Mouse (Mus musculus) liver, embryonic 18 days (tissue): Measurements from ENCODE around the gene Rbp1. TPM values are rescaled to one million over a fixed set of nuclear protein-coding genes. Genes with fewer than 3 reads are reported as not detected.

Source experiments
- polyA plus RNA-seq: library from polyadenylated mRNA; depleted of rRNA; stranded (reverse); fragments of >200 nt; gene quantifications from 2 replicates; pipeline ENCODE4 v1.2.3, GENCODE M21; 2012; rRNA removed

Gene Rbp1
- 63.3 and 64.4 TPM in 2 replicates for polyA plus RNA-seq

GRCm38 (mm10) chr9:98422656-98423055, at the start of gene Rbp1:
Rbp1 (plus strand) TSS chr9:98422961.

GRCm38 (mm10) chr9:98485815-98486214, 63.1 kb downstream of the Rbp1 start, which contains the start of gene Rbp2:
Rbp2 (plus strand) TSS chr9:98486115.

Other genes with a start within 250 kb of the Rbp1 start
- gene Nmnat3, start 135.5 kb upstream of the Rbp1 start, polyA plus RNA-seq = 10.5 and 10.8 TPM in 2 replicates
- 444 and 589 TPM in 2 replicates for gene Rbp2, start 63.2 kb downstream of the Rbp1 start, polyA plus RNA-seq
- gene Copb2, start 140.8 kb downstream of the Rbp1 start, polyA plus RNA-seq = 52.9 and 53.8 TPM in 2 replicates
- gene Mrps22, start 178.7 kb downstream of the Rbp1 start, polyA plus RNA-seq = 20.0 and 20.2 TPM in 2 replicates